Mouse (Mus musculus) ovary, postnatal 36 days (tissue): ENCODE measurements around the gene Gpr82.

ENCODE experiments used
- DNase-seq: peaks from one replicate; pipeline ENCODE4 v3.0.0; 2022; ENCODE audit warnings: low spot score, mixed read lengths

Gpr82 gene

GRCm38 (mm10) chrX:13661063-13661462 is at the start of gene Gpr82:
Gene Gpr82 (plus strand): TSS chrX:13661363.
- no peak for DNase-seq

GRCm38 (mm10) chrX:13612115-13612514 is 49.0 kb upstream of the Gpr82 start:
- DNase-seq = no peak

- no peak for DNase-seq
Measured at GRCm38 (mm10) chrX:13616726-13617125, 44.4 kb upstream of the Gpr82 start.

- no peak for DNase-seq
Measured at GRCm38 (mm10) chrX:13617294-13617693, 43.9 kb upstream of the Gpr82 start.

GRCm38 (mm10) chrX:13618476-13618875 is 42.7 kb upstream of the Gpr82 start:
- no peak for DNase-seq

GRCm38 (mm10) chrX:13621473-13621872 is 39.7 kb upstream of the Gpr82 start:
- DNase-seq = no peak

GRCm38 (mm10) chrX:13622654-13623053 is 38.5 kb upstream of the Gpr82 start:
- DNase-seq = no peak

GRCm38 (mm10) chrX:13631599-13632283 is 29.4 kb upstream of the Gpr82 start, which contains the start of gene Gpr34:
Gene Gpr34 (plus strand): TSS chrX:13632089.
- no peak for DNase-seq

- no peak for DNase-seq
Measured at GRCm38 (mm10) chrX:13636398-13636797, 24.8 kb upstream of the Gpr82 start.

GRCm38 (mm10) chrX:13638894-13639293 is 22.3 kb upstream of the Gpr82 start:
- DNase-seq = no peak

GRCm38 (mm10) chrX:13651889-13652288 is 9.3 kb upstream of the Gpr82 start:
- no peak for DNase-seq

- no peak for DNase-seq
Measured at GRCm38 (mm10) chrX:13652291-13652690, 8.9 kb upstream of the Gpr82 start.

GRCm38 (mm10) chrX:13655005-13655421 is 6.2 kb upstream of the Gpr82 start:
- no peak for DNase-seq

- DNase-seq = no peak
Measured at GRCm38 (mm10) chrX:13655906-13656305, 5.3 kb upstream of the Gpr82 start.

GRCm38 (mm10) chrX:13656721-13657120 is 4.4 kb upstream of the Gpr82 start:
- DNase-seq = peak; percentile 15

- DNase-seq = no peak
Measured at GRCm38 (mm10) chrX:13658616-13659140, 2.5 kb upstream of the Gpr82 start.

GRCm38 (mm10) chrX:13659201-13659890 is 1.8 kb upstream of the Gpr82 start:
- no peak for DNase-seq

GRCm38 (mm10) chrX:13668867-13669266 is 7.7 kb downstream of the Gpr82 start:
- no peak for DNase-seq

- no peak for DNase-seq
Measured at GRCm38 (mm10) chrX:13670342-13670741, 9.2 kb downstream of the Gpr82 start.

GRCm38 (mm10) chrX:13673001-13673400 is 11.8 kb downstream of the Gpr82 start:
- no peak for DNase-seq

GRCm38 (mm10) chrX:13681748-13682147 is 20.6 kb downstream of the Gpr82 start:
- no peak for DNase-seq

GRCm38 (mm10) chrX:13686589-13686988 is 25.4 kb downstream of the Gpr82 start:
- no peak for DNase-seq

- no peak for DNase-seq
Measured at GRCm38 (mm10) chrX:13688356-13688755, 27.2 kb downstream of the Gpr82 start.
